In the genomic region with DNA sequence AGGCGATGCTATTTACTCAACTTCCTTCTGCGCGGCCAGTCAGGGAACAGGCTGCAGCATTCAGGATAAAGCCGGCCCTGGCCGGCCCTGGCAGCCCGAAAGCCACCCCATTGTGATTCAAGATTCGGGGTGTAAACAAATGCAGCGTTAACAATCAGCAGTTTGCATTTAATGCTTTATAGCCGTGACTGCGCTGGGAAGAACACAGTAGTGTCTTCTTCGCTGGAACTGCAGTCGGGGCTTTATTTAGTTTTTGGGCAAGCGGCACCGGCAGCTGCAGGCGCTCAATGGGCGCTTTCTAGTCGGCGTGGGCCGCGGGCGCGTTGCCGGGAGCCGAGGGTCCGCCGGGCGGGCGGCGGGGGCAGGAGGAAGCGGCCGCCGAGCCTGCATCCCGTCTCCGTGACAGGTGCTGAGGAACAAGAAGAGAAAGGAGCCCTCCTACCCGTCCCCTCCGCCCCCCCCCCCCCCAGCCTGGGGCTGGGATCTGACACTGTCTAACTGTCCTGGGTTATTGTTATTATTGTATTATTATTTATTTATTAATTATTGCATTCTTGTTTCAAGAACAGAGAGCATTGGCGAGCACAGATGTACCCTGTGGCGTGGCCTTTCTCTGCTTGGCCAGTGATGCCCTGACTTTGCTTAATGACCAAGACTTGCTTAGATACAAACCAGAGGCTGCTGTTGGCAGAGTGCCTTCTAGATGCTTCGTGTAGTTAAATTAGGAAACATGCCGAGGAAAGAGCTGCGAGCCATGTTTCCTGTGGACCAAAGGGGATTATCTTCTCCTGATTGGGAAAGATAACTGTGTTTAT, we compare ENCODE assay signal across 8 mouse cellular contexts. TPM values are rescaled to one million over a fixed set of nuclear protein-coding genes. Genes with fewer than 3 reads are reported as not detected.
DNase-seq lines count a peak whose midpoint lies in the region; ATAC-seq and TF ChIP-seq lines count a peak whose summit lies in the region.

No protein-coding gene starts in this region.

- no peak overlapping the region for H3K27ac ChIP-seq in ES-Bruce4 (ENCODE audit: insufficient read depth, low read length)
- no peak overlapping the region for H3K27ac ChIP-seq in cerebellum, adult 2 months (ENCODE audit: insufficient read depth, low read length)
- no peak overlapping the region for H3K27ac ChIP-seq in liver, embryonic 15.5 days (replicated peaks)
- H3K27ac ChIP-seq in neural tube, embryonic 11.5 days (ENCODE audit: low read depth, low read length): peak overlapping the region; percentile 72

- peak; percentile 56 to 59 for DNase-seq in cerebellum, adult 2 months
- DNase-seq in forelimb bud, embryonic 11.5 days (ENCODE audit: low read depth, low spot score): peak; percentile 70
- peak; percentile 61 to 69 for DNase-seq in heart, postnatal 36 days
- DNase-seq in layer of hippocampus, adult 11-12 months (ENCODE audit: low spot score): peak; percentile 72
- peak; percentile 87 for DNase-seq in neural tube, embryonic 11.5 days (ENCODE audit: low spot score)
- peak; percentile 23 to 38 for DNase-seq in thymus, adult 18-20 months

- peaks cover 7% of the 10 kb centered on the region for H3K4me1 ChIP-seq in ES-Bruce4 (ENCODE audit: control insufficient read depth, insufficient read depth, low read length)
- H3K4me1 ChIP-seq in cerebellum, adult 2 months (ENCODE audit: control insufficient read depth, insufficient read depth, low read length): no peaks in the 10 kb centered on the region
- peaks cover 11% of the 10 kb centered on the region; the same call in 1 of the 2 replicates for H3K4me1 ChIP-seq in liver, embryonic 15.5 days (replicated peaks)
- H3K4me1 ChIP-seq in neural tube, embryonic 11.5 days (ENCODE audit: control insufficient read depth, insufficient read depth, low read length): no peaks in the 10 kb centered on the region

- intact Hi-C loops in heart, postnatal 36 days (cut with DNase I): loop anchor here (2.0 to 5.0 kb wide), 2 partner anchors 33 to 64 kb away; a partner anchor contains a TSS

- no peak for ATAC-seq in liver, embryonic 15.5 days (ENCODE audit: insufficient read depth)
- ATAC-seq in neural tube, embryonic 11.5 days (ENCODE audit: insufficient read depth, low FRiP score, low TSS enrichment): peak; percentile 92

- H3K36me3 ChIP-seq in ES-Bruce4 (ENCODE audit: control insufficient read depth, insufficient read depth, low read length, poor library complexity, severe bottlenecking): no peaks in the 10 kb centered on the region
- no peaks in the 10 kb centered on the region for H3K36me3 ChIP-seq in liver, embryonic 15.5 days (replicated peaks)
- H3K36me3 ChIP-seq in neural tube, embryonic 11.5 days (ENCODE audit: control insufficient read depth, insufficient read depth, low read length): no peaks in the 10 kb centered on the region

- no peaks in the 10 kb centered on the region for H3K9me3 ChIP-seq in ES-Bruce4 (replicated peaks; ENCODE audit: control insufficient read depth, insufficient read depth, low read length, poor library complexity, severe bottlenecking)
- no peaks in the 10 kb centered on the region for H3K9me3 ChIP-seq in liver, embryonic 15.5 days (replicated peaks)
- H3K9me3 ChIP-seq in neural tube, embryonic 11.5 days (ENCODE audit: control insufficient read depth, low read length): no peaks in the 10 kb centered on the region

- H3K9ac ChIP-seq in ES-Bruce4 (ENCODE audit: low read depth, poor library complexity, severe bottlenecking): peak overlapping the region; percentile 75
- no peak overlapping the region for H3K9ac ChIP-seq in liver, embryonic 15.5 days
- H3K9ac ChIP-seq in neural tube, embryonic 11.5 days (ENCODE audit: low read length): peak overlapping the region; percentile 66

- peak; percentile 94 for TF ChIP-seq EP300 in ES-Bruce4 (IDR thresholded peaks at IDR 0.05; ENCODE audit: insufficient read depth, low read depth, low read length)

- peak overlapping the region; percentile 87 for H3K4me3 ChIP-seq in ES-Bruce4 (ENCODE audit: low read depth, low read length)
- H3K4me3 ChIP-seq in cerebellum, adult 2 months (replicated peaks; ENCODE audit: insufficient read depth, low read depth, low read length): peak overlapping the region; percentile 91
- H3K4me3 ChIP-seq in liver, embryonic 15.5 days (replicated peaks): peak overlapping the region; percentile 43
- peak overlapping the region; percentile 29 for H3K4me3 ChIP-seq in neural tube, embryonic 11.5 days (ENCODE audit: low read depth, low read length)

- TF ChIP-seq POLR2A in ES-Bruce4 (IDR thresholded peaks at IDR 0.05; ENCODE audit: insufficient read depth, low read length): no peak
- TF ChIP-seq POLR2A in cerebellum, adult 2 months (IDR thresholded peaks at IDR 0.05; ENCODE audit: borderline replicate concordance, insufficient read depth, low read length): no peak

- WGBS in cerebellum, adult 2 months: 1% methylated on average over 41 of the region's 41 CpGs
- WGBS in liver, embryonic 15.5 days (ENCODE audit: insufficient replicate concordance): 3% methylated on average over 41 of the region's 41 CpGs
- WGBS in neural tube, embryonic 11.5 days: 6% methylated on average over 33 of the region's 41 CpGs

- peaks cover 1% of the 10 kb centered on the region; the same call in 1 of the 2 replicates for H3K27me3 ChIP-seq in ES-Bruce4 (ENCODE audit: control insufficient read depth, insufficient read depth, low read length, poor library complexity, severe bottlenecking)
- no peaks in the 10 kb centered on the region; the same call in 1 of the 2 replicates for H3K27me3 ChIP-seq in cerebellum, adult 2 months (ENCODE audit: control insufficient read depth, insufficient read depth, low read length)
- H3K27me3 ChIP-seq in liver, embryonic 15.5 days: peaks cover 46% of the 10 kb centered on the region
- no peaks in the 10 kb centered on the region for H3K27me3 ChIP-seq in neural tube, embryonic 11.5 days (ENCODE audit: control insufficient read depth, insufficient read depth, low read length)

- no peak for TF ChIP-seq CTCF in ES-Bruce4 (IDR thresholded peaks at IDR 0.05; ENCODE audit: low read depth, low read length)
- TF ChIP-seq CTCF in cerebellum, adult 2 months (IDR thresholded peaks at IDR 0.05; ENCODE audit: borderline replicate concordance, insufficient read depth, low read depth, low read length): no peak

- H3K4me2 ChIP-seq in liver, embryonic 15.5 days: peak overlapping the region; percentile 64
- peak overlapping the region; percentile 56 for H3K4me2 ChIP-seq in neural tube, embryonic 11.5 days (ENCODE audit: low read depth)

RNA-seq across cellular contexts. Expression of a gene that starts 33.6 kb away (rescaled TPM):
- polyA plus RNA-seq in ES-Bruce4 (2011; ENCODE audit: insufficient read depth, insufficient read length, low read depth, missing spikeins): 7.2 and 7.5 TPM in 2 replicates
- polyA plus RNA-seq in cerebellum, adult 2 months (2012; rRNA removed): 44.9 and 51.6 TPM in 2 replicates
- total RNA-seq in heart, postnatal 36 days (2021): 100 to 1,000 TPM; 102 to 142 TPM
- 20.3 and 22.6 TPM in 2 replicates for polyA plus RNA-seq in liver, embryonic 15.5 days (2015; fragmentation: Nextera tagmentation; extraction: Ambion mirVana)
- 25.1 and 25.5 TPM in 2 replicates for polyA plus RNA-seq in neural tube, embryonic 11.5 days (2014; fragmentation: Nextera tagmentation; extraction: Ambion mirVana)

Comparison
In these comparisons a context has a peak if more than half of its experiments do, and no peak if none do; other contexts are left out.
1. H3K4me3 ChIP-seq: peak in every context shown above with its lines; median percentile 91 in cerebellum, adult 2 months; 87 in ES-Bruce4; 43 in liver, embryonic 15.5 days; 29 in neural tube, embryonic 11.5 days.
2. DNase-seq: peak in every context shown above with its lines; median percentile 87 in neural tube, embryonic 11.5 days; 72 in layer of hippocampus, adult 11-12 months; 70 in forelimb bud, embryonic 11.5 days; 65 in heart, postnatal 36 days; 58 in cerebellum, adult 2 months; 30 in thymus, adult 18-20 months.